Mouse (Mus musculus): ENCODE measurements around the gene Zc3h18. TPM values are rescaled to one million over a fixed set of nuclear protein-coding genes. Genes with fewer than 3 reads are reported as not detected.

The Zc3h18 gene
- polyA plus RNA-seq, 1 experiment from 2014 or later, result 17.7 TPM

- H3K4me3 ChIP-seq (ENCODE audit: control insufficient read depth in 1 of 2, insufficient read depth in 1 of 2, low read depth in 1 of 2, low read length in 2 of 2), result peak within 1 kb of the TSS; percentile 69 to 78
- H3K4me2 ChIP-seq (ENCODE audit: low read length), result peak within 1 kb of the TSS; percentile 91
- peaks cover 13 to 22% of the 10 kb centered on the region in 2 experiments for H3K4me1 ChIP-seq (ENCODE audit: control insufficient read depth in 2 of 2, insufficient read depth in 2 of 2, low read length in 2 of 2)
- peak within 1 kb of the TSS; percentile 86 for H3K9ac ChIP-seq (ENCODE audit: low read length)
- WGBS, result 3% methylated on average over 43 of the region's 45 CpGs
- H3K36me3 ChIP-seq (ENCODE audit: control insufficient read depth, insufficient read depth, low read length), result peaks cover 25% of the 10 kb centered on the region
- no peaks in the 10 kb centered on the region for H3K27me3 ChIP-seq (ENCODE audit: control insufficient read depth, insufficient read depth, low read length)
- H3K9me3 ChIP-seq (ENCODE audit: control insufficient read depth, low read length), result 0 out of 2 replicates have a peak, but pooled peaks cover 3% of the 10 kb centered on the region
- peak; percentile 74 for ATAC-seq (ENCODE audit: insufficient number of reproducible peaks, insufficient read depth, low FRiP score, low read depth)
- H3K27ac ChIP-seq (replicated peaks in 1 of 2; ENCODE audit: control insufficient read depth in 1 of 2, insufficient read depth in 1 of 2, low read depth in 2 of 2, low read length in 2 of 2), result peak within 1 kb of the TSS; percentile 56 to 74; a peak in 3 of 4 replicates
These were observed 56.2 kb downstream of the Zc3h18 start, which contains the start of gene Cyba for GRCm38 (mm10) chr8:122432443-122433268. Cyba (minus strand) TSS chr8:122432930.

GRCm38 (mm10) chr8:122433269-122433905 is 57.0 kb downstream of the Zc3h18 start:
- Histone ChIP-seq H3K36me3 (ENCODE audit: control insufficient read depth, insufficient read depth, low read length) (peaks cover 26% of the 10 kb centered on the region), H3K27ac (replicated peaks in 1 of 2; ENCODE audit: control insufficient read depth in 1 of 2, insufficient read depth in 1 of 2, low read depth in 2 of 2, low read length in 2 of 2) (peak overlapping the region in 1 of 2 experiments; percentile 74; a peak in 2 of 4 replicates), H3K9ac (ENCODE audit: low read length) (no peak overlapping the region), H3K9me3 (ENCODE audit: control insufficient read depth, low read length) (0 out of 2 replicates have a peak, but pooled peaks cover 3% of the 10 kb centered on the region), H3K27me3 (ENCODE audit: control insufficient read depth, insufficient read depth, low read length) (no peaks in the 10 kb centered on the region), H3K4me2 (ENCODE audit: low read length) (peak overlapping the region; percentile 91), H3K4me1 (ENCODE audit: control insufficient read depth in 2 of 2, insufficient read depth in 2 of 2, low read length in 2 of 2) (peaks cover 16 to 29% of the 10 kb centered on the region in 2 experiments), H3K4me3 (ENCODE audit: control insufficient read depth in 1 of 2, insufficient read depth in 1 of 2, low read depth in 1 of 2, low read length in 2 of 2) (no peak overlapping the region; a peak in 1 of 4 replicates)
- ATAC-seq (ENCODE audit: insufficient number of reproducible peaks, insufficient read depth, low FRiP score, low read depth), result 0 out of 2 replicates have a peak, but pooled peaks have one; percentile 5
- WGBS, result 65% methylated on average over 11 of the region's 11 CpGs

GRCm38 (mm10) chr8:122435375-122435774 is 59.0 kb downstream of the Zc3h18 start:
- peaks cover 38% of the 10 kb centered on the region for H3K36me3 ChIP-seq (ENCODE audit: control insufficient read depth, insufficient read depth, low read length)
- no peak overlapping the region for H3K4me3 ChIP-seq (ENCODE audit: control insufficient read depth in 1 of 2, insufficient read depth in 1 of 2, low read depth in 1 of 2, low read length in 2 of 2)
- no peak overlapping the region for H3K27ac ChIP-seq (replicated peaks in 1 of 2; ENCODE audit: control insufficient read depth in 1 of 2, insufficient read depth in 1 of 2, low read depth in 2 of 2, low read length in 2 of 2)
- H3K4me2 ChIP-seq (ENCODE audit: low read length), result no peak overlapping the region
- no peaks in the 10 kb centered on the region for H3K27me3 ChIP-seq (ENCODE audit: control insufficient read depth, insufficient read depth, low read length)
- 0 out of 2 replicates have a peak, but pooled peaks cover 3% of the 10 kb centered on the region for H3K9me3 ChIP-seq (ENCODE audit: control insufficient read depth, low read length)
- no peak overlapping the region for H3K9ac ChIP-seq (ENCODE audit: low read length)
- WGBS, result 91% methylated on average over 6 of the region's 6 CpGs
- H3K4me1 ChIP-seq (ENCODE audit: control insufficient read depth in 2 of 2, insufficient read depth in 2 of 2, low read length in 2 of 2), result peaks cover 18 to 29% of the 10 kb centered on the region in 2 experiments
- no peak for ATAC-seq (ENCODE audit: insufficient number of reproducible peaks, insufficient read depth, low FRiP score, low read depth)

- Histone ChIP-seq H3K4me3 (ENCODE audit: control insufficient read depth in 1 of 2, insufficient read depth in 1 of 2, low read depth in 1 of 2, low read length in 2 of 2) (no peak overlapping the region), H3K9me3 (ENCODE audit: control insufficient read depth, low read length) (0 out of 2 replicates have a peak, but pooled peaks cover 3% of the 10 kb centered on the region), H3K9ac (ENCODE audit: low read length) (no peak overlapping the region), H3K4me2 (ENCODE audit: low read length) (no peak overlapping the region), H3K4me1 (ENCODE audit: control insufficient read depth in 2 of 2, insufficient read depth in 2 of 2, low read length in 2 of 2) (peaks cover 18 to 27% of the 10 kb centered on the region in 2 experiments), H3K27me3 (ENCODE audit: control insufficient read depth, insufficient read depth, low read length) (no peaks in the 10 kb centered on the region), H3K27ac (replicated peaks in 1 of 2; ENCODE audit: control insufficient read depth in 1 of 2, insufficient read depth in 1 of 2, low read depth in 2 of 2, low read length in 2 of 2) (no peak overlapping the region), H3K36me3 (ENCODE audit: control insufficient read depth, insufficient read depth, low read length) (peaks cover 38% of the 10 kb centered on the region)
- 96% methylated on average over 9 of the region's 9 CpGs for WGBS
- no peak for ATAC-seq (ENCODE audit: insufficient number of reproducible peaks, insufficient read depth, low FRiP score, low read depth)
These were observed 59.7 kb downstream of the Zc3h18 start for GRCm38 (mm10) chr8:122436146-122436545.

- H3K9ac ChIP-seq (ENCODE audit: low read length), result no peak overlapping the region
- no peak overlapping the region for H3K4me2 ChIP-seq (ENCODE audit: low read length)
- H3K27ac ChIP-seq (replicated peaks in 1 of 2; ENCODE audit: control insufficient read depth in 1 of 2, insufficient read depth in 1 of 2, low read depth in 2 of 2, low read length in 2 of 2), result no peak overlapping the region
- H3K36me3 ChIP-seq (ENCODE audit: control insufficient read depth, insufficient read depth, low read length), result peaks cover 38% of the 10 kb centered on the region
- H3K27me3 ChIP-seq (ENCODE audit: control insufficient read depth, insufficient read depth, low read length), result no peaks in the 10 kb centered on the region
- WGBS, result 84% methylated on average over 20 of the region's 20 CpGs
- no peak for ATAC-seq (ENCODE audit: insufficient number of reproducible peaks, insufficient read depth, low FRiP score, low read depth)
- H3K4me3 ChIP-seq (ENCODE audit: control insufficient read depth in 1 of 2, insufficient read depth in 1 of 2, low read depth in 1 of 2, low read length in 2 of 2), result no peak overlapping the region
- 0 out of 2 replicates have a peak, but pooled peaks cover 3% of the 10 kb centered on the region for H3K9me3 ChIP-seq (ENCODE audit: control insufficient read depth, low read length)
- peaks cover 13 to 22% of the 10 kb centered on the region in 2 experiments for H3K4me1 ChIP-seq (ENCODE audit: control insufficient read depth in 2 of 2, insufficient read depth in 2 of 2, low read length in 2 of 2)
These were observed 60.2 kb downstream of the Zc3h18 start for GRCm38 (mm10) chr8:122436586-122437125.

- no peak for ATAC-seq (ENCODE audit: insufficient number of reproducible peaks, insufficient read depth, low FRiP score, low read depth)
- Histone ChIP-seq H3K4me2 (ENCODE audit: low read length) (peak overlapping the region; percentile 23; the same call in 1 of the 2 replicates), H3K9me3 (ENCODE audit: control insufficient read depth, low read length) (0 out of 2 replicates have a peak, but pooled peaks cover 3% of the 10 kb centered on the region), H3K27me3 (ENCODE audit: control insufficient read depth, insufficient read depth, low read length) (no peaks in the 10 kb centered on the region), H3K36me3 (ENCODE audit: control insufficient read depth, insufficient read depth, low read length) (peaks cover 38% of the 10 kb centered on the region), H3K9ac (ENCODE audit: low read length) (no peak overlapping the region), H3K4me1 (ENCODE audit: control insufficient read depth in 2 of 2, insufficient read depth in 2 of 2, low read length in 2 of 2) (peaks cover 11 to 22% of the 10 kb centered on the region in 2 experiments), H3K27ac (replicated peaks in 1 of 2; ENCODE audit: control insufficient read depth in 1 of 2, insufficient read depth in 1 of 2, low read depth in 2 of 2, low read length in 2 of 2) (peak overlapping the region; percentile 46 to 47; a peak in 2 of 4 replicates), H3K4me3 (ENCODE audit: control insufficient read depth in 1 of 2, insufficient read depth in 1 of 2, low read depth in 1 of 2, low read length in 2 of 2) (no peak overlapping the region)
- 87% methylated on average over 13 of the region's 13 CpGs for WGBS
These were observed 61.4 kb downstream of the Zc3h18 start for GRCm38 (mm10) chr8:122437708-122438331.

GRCm38 (mm10) chr8:122439336-122439735 is 62.9 kb downstream of the Zc3h18 start:
- Histone ChIP-seq H3K27me3 (ENCODE audit: control insufficient read depth, insufficient read depth, low read length) (no peaks in the 10 kb centered on the region), H3K36me3 (ENCODE audit: control insufficient read depth, insufficient read depth, low read length) (peaks cover 33% of the 10 kb centered on the region), H3K27ac (replicated peaks in 1 of 2; ENCODE audit: control insufficient read depth in 1 of 2, insufficient read depth in 1 of 2, low read depth in 2 of 2, low read length in 2 of 2) (no peak overlapping the region), H3K4me2 (ENCODE audit: low read length) (no peak overlapping the region), H3K9ac (ENCODE audit: low read length) (no peak overlapping the region), H3K9me3 (ENCODE audit: control insufficient read depth, low read length) (0 out of 2 replicates have a peak, but pooled peaks cover 3% of the 10 kb centered on the region), H3K4me1 (ENCODE audit: control insufficient read depth in 2 of 2, insufficient read depth in 2 of 2, low read length in 2 of 2) (peaks cover 8 to 16% of the 10 kb centered on the region in 2 experiments), H3K4me3 (ENCODE audit: control insufficient read depth in 1 of 2, insufficient read depth in 1 of 2, low read depth in 1 of 2, low read length in 2 of 2) (no peak overlapping the region)
- no peak for ATAC-seq (ENCODE audit: insufficient number of reproducible peaks, insufficient read depth, low FRiP score, low read depth)
- WGBS, result 95% methylated on average over 16 of the region's 16 CpGs

All from heart, embryonic 14.5 days (tissue).